Mouse (Mus musculus): ENCODE measurements around the gene Fbn1. TPM values are rescaled to one million over a fixed set of nuclear protein-coding genes. Genes with fewer than 3 reads are reported as not detected.

The Fbn1 gene
- polyA plus RNA-seq, 1 experiment from 2014 or later = 2.1 TPM

- no peak overlapping the region for H3K27ac ChIP-seq (ENCODE audit: low read depth, low read length)
- no peak overlapping the region for H3K4me2 ChIP-seq (ENCODE audit: low read length)
- no peaks in the 10 kb centered on the region for H3K4me1 ChIP-seq (ENCODE audit: control insufficient read depth, insufficient read depth, low read depth, low read length)
- no peaks in the 10 kb centered on the region for H3K36me3 ChIP-seq (ENCODE audit: control insufficient read depth, insufficient read depth, low read length)
- no peak overlapping the region for H3K9ac ChIP-seq (ENCODE audit: low read depth, low read length)
- no peaks in the 10 kb centered on the region for H3K9me3 ChIP-seq (ENCODE audit: control insufficient read depth, low read length)
- 80% methylated on average over 5 of the region's 5 CpGs for WGBS
- ATAC-seq = no peak
- no peaks in the 10 kb centered on the region for H3K27me3 ChIP-seq (replicated peaks; ENCODE audit: control insufficient read depth, insufficient read depth, low read length)
- no peak overlapping the region for H3K4me3 ChIP-seq (ENCODE audit: low read length)
Observed at GRCm38 (mm10) chr2:125526566-125526965, 18.8 kb upstream of the Fbn1 start.

GRCm38 (mm10) chr2:125525484-125525883 is 17.7 kb upstream of the Fbn1 start:
- H3K4me1 ChIP-seq (ENCODE audit: control insufficient read depth, insufficient read depth, low read depth, low read length) = no peaks in the 10 kb centered on the region
- 94% methylated on average over 2 of the region's 2 CpGs for WGBS

DNA sequence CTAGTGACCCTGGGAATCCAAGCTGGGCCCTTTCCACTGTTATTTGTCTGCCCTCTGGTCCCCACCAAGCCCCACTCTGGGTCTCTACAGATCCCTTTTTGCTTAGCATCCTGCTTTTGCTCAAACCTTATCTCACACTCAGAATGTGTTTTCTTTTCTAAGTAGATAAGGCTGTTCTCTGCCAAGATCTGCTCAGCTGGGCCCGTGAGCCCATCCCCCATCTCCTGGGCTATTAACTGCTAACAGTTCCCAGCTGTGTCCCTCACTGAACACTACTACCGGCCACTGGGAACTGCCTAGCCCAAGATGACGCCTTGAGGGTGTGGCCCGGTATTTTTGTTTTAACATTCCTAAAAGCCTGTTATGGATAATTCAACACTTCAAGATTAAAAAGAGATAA is 8.8 kb upstream of the Fbn1 start:
- no peaks in the 10 kb centered on the region for H3K9me3 ChIP-seq (ENCODE audit: control insufficient read depth, low read length)
- H3K27ac ChIP-seq (ENCODE audit: low read depth, low read length) = no peak overlapping the region
- 34% methylated on average over 4 of the region's 4 CpGs for WGBS
- no peak overlapping the region for H3K9ac ChIP-seq (ENCODE audit: low read depth, low read length)
- H3K4me2 ChIP-seq (ENCODE audit: low read length) = no peak overlapping the region
- no peaks in the 10 kb centered on the region for H3K4me1 ChIP-seq (ENCODE audit: control insufficient read depth, insufficient read depth, low read depth, low read length)
- no peak for ATAC-seq
- no peak overlapping the region for H3K4me3 ChIP-seq (ENCODE audit: low read length)
- no peaks in the 10 kb centered on the region for H3K27me3 ChIP-seq (replicated peaks; ENCODE audit: control insufficient read depth, insufficient read depth, low read length)
- no peaks in the 10 kb centered on the region for H3K36me3 ChIP-seq (ENCODE audit: control insufficient read depth, insufficient read depth, low read length)

More at GRCm38 (mm10) chr2:125525484-125525883, 17.7 kb upstream of the Fbn1 start:
- H3K9me3 ChIP-seq (ENCODE audit: control insufficient read depth, low read length) = no peaks in the 10 kb centered on the region
- no peak for ATAC-seq
- no peaks in the 10 kb centered on the region for H3K36me3 ChIP-seq (ENCODE audit: control insufficient read depth, insufficient read depth, low read length)
- H3K9ac ChIP-seq (ENCODE audit: low read depth, low read length) = no peak overlapping the region
- no peaks in the 10 kb centered on the region for H3K27me3 ChIP-seq (replicated peaks; ENCODE audit: control insufficient read depth, insufficient read depth, low read length)
- H3K27ac ChIP-seq (ENCODE audit: low read depth, low read length) = no peak overlapping the region
- no peak overlapping the region for H3K4me3 ChIP-seq (ENCODE audit: low read length)
- no peak overlapping the region for H3K4me2 ChIP-seq (ENCODE audit: low read length)

GRCm38 (mm10) chr2:125515291-125516057 is 7.7 kb upstream of the Fbn1 start:
- Histone ChIP-seq H3K4me2 (ENCODE audit: low read length) (no peak overlapping the region), H3K9me3 (ENCODE audit: control insufficient read depth, low read length) (no peaks in the 10 kb centered on the region), H3K27me3 (replicated peaks; ENCODE audit: control insufficient read depth, insufficient read depth, low read length) (no peaks in the 10 kb centered on the region), H3K4me3 (ENCODE audit: low read length) (no peak overlapping the region), H3K27ac (ENCODE audit: low read depth, low read length) (no peak overlapping the region), H3K9ac (ENCODE audit: low read depth, low read length) (no peak overlapping the region), H3K36me3 (ENCODE audit: control insufficient read depth, insufficient read depth, low read length) (no peaks in the 10 kb centered on the region), H3K4me1 (ENCODE audit: control insufficient read depth, insufficient read depth, low read depth, low read length) (no peaks in the 10 kb centered on the region)
- WGBS = 65% methylated on average over 12 of the region's 12 CpGs
- no peak for ATAC-seq

- Histone ChIP-seq H3K4me3 (ENCODE audit: low read length) (no peak overlapping the region), H3K9me3 (ENCODE audit: control insufficient read depth, low read length) (no peaks in the 10 kb centered on the region), H3K4me1 (ENCODE audit: control insufficient read depth, insufficient read depth, low read depth, low read length) (no peaks in the 10 kb centered on the region), H3K4me2 (ENCODE audit: low read length) (no peak overlapping the region), H3K27ac (ENCODE audit: low read depth, low read length) (no peak overlapping the region), H3K36me3 (ENCODE audit: control insufficient read depth, insufficient read depth, low read length) (no peaks in the 10 kb centered on the region), H3K27me3 (replicated peaks; ENCODE audit: control insufficient read depth, insufficient read depth, low read length) (no peaks in the 10 kb centered on the region), H3K9ac (ENCODE audit: low read depth, low read length) (no peak overlapping the region)
- ATAC-seq = no peak
- 81% methylated on average over 3 of the region's 3 CpGs for WGBS
Observed at GRCm38 (mm10) chr2:125514391-125514790, 6.6 kb upstream of the Fbn1 start.

DNA sequence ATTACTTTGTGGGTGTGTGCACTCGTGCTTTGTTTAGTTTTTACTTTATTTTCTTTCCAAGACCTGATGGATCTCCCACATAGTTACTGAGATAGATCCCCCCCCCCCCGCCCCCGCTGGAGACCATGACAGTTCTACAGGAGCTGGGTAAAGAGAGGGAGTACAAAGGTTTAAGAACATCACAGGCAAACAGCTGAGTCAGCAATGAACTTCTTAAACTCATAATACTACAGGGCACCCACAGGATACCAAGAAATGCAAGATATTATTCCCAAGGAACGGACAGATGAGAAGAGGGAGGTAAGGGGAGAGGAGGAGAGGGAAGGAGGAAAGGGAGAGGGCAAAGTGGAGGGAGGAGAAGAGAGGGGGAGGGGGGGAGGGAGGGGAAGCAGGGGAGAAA is 4.8 kb upstream of the Fbn1 start:
- 81% methylated on average over 4 of the region's 4 CpGs for WGBS
- Histone ChIP-seq H3K9me3 (ENCODE audit: control insufficient read depth, low read length) (no peaks in the 10 kb centered on the region), H3K27me3 (replicated peaks; ENCODE audit: control insufficient read depth, insufficient read depth, low read length) (no peaks in the 10 kb centered on the region), H3K9ac (ENCODE audit: low read depth, low read length) (no peak overlapping the region), H3K36me3 (ENCODE audit: control insufficient read depth, insufficient read depth, low read length) (no peaks in the 10 kb centered on the region), H3K27ac (ENCODE audit: low read depth, low read length) (no peak overlapping the region), H3K4me3 (ENCODE audit: low read length) (no peak overlapping the region), H3K4me1 (ENCODE audit: control insufficient read depth, insufficient read depth, low read depth, low read length) (no peaks in the 10 kb centered on the region), H3K4me2 (ENCODE audit: low read length) (no peak overlapping the region)
- no peak for ATAC-seq

GRCm38 (mm10) chr2:125511898-125512297 is 4.1 kb upstream of the Fbn1 start:
- 75% methylated on average over 4 of the region's 4 CpGs for WGBS
- Histone ChIP-seq H3K9me3 (ENCODE audit: control insufficient read depth, low read length) (no peaks in the 10 kb centered on the region), H3K9ac (ENCODE audit: low read depth, low read length) (no peak overlapping the region), H3K36me3 (ENCODE audit: control insufficient read depth, insufficient read depth, low read length) (no peaks in the 10 kb centered on the region), H3K27ac (ENCODE audit: low read depth, low read length) (no peak overlapping the region), H3K4me3 (ENCODE audit: low read length) (no peak overlapping the region), H3K27me3 (replicated peaks; ENCODE audit: control insufficient read depth, insufficient read depth, low read length) (no peaks in the 10 kb centered on the region), H3K4me2 (ENCODE audit: low read length) (no peak overlapping the region), H3K4me1 (ENCODE audit: control insufficient read depth, insufficient read depth, low read depth, low read length) (no peaks in the 10 kb centered on the region; the same call in 1 of the 2 replicates)
- ATAC-seq = no peak

DNA sequence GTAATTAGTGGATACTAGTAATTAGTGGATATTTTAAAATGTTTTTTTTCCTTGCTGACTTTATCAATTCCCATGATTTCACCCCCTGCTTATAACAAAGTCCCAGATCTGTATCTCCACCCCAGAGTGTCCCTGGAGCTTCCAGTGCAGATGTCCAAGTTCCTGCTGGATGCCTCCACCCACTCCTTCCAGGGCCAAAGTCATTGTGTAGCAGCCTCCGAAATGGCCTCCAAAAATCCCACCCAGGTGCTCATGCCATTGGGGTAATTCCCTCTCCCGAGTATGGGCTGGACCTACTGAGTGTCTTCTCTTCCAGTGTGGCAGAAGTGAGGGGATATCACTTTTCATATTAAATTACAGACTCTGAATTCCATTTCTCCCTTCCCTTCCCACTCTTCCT is 3.0 kb upstream of the Fbn1 start:
- no peak overlapping the region for H3K9ac ChIP-seq (ENCODE audit: low read depth, low read length)
- no peak overlapping the region for H3K4me2 ChIP-seq (ENCODE audit: low read length)
- no peaks in the 10 kb centered on the region for H3K27me3 ChIP-seq (replicated peaks; ENCODE audit: control insufficient read depth, insufficient read depth, low read length)
- H3K9me3 ChIP-seq (ENCODE audit: control insufficient read depth, low read length) = no peaks in the 10 kb centered on the region
- WGBS = 72% methylated on average over 2 of the region's 2 CpGs
- no peaks in the 10 kb centered on the region for H3K36me3 ChIP-seq (ENCODE audit: control insufficient read depth, insufficient read depth, low read length)
- H3K27ac ChIP-seq (ENCODE audit: low read depth, low read length) = no peak overlapping the region
- ATAC-seq = no peak
- H3K4me3 ChIP-seq (ENCODE audit: low read length) = no peak overlapping the region
- no peaks in the 10 kb centered on the region; the same call in 1 of the 2 replicates for H3K4me1 ChIP-seq (ENCODE audit: control insufficient read depth, insufficient read depth, low read depth, low read length)

DNA sequence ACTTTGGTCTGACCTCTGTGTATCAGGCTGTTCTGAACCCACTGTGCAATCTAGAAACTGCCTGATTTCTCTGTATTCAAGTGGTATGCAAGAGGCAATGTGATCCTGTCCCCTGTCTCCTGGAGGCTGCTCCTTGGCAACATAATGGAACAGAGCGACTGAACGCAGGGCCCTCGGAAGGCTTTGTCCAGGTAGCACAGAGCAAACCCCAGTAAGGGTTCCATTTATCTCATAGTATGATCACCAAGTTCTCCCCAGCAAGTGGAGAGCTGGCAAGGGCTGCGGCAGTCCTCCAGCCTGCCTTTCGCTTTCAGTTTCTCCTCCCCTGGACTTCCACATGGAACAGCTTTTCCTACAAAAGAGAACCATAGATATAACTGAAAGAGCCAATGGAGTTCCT is 588 bp upstream of the Fbn1 start:
- 89% methylated on average over 5 of the region's 5 CpGs for WGBS

More for the DNA sequence above, 588 bp upstream of the Fbn1 start:
- Histone ChIP-seq H3K4me1 (ENCODE audit: control insufficient read depth, insufficient read depth, low read depth, low read length) (peaks cover 7% of the 10 kb centered on the region), H3K27ac (ENCODE audit: low read depth, low read length) (no peak overlapping the region), H3K9ac (ENCODE audit: low read depth, low read length) (no peak overlapping the region), H3K4me3 (ENCODE audit: low read length) (no peak overlapping the region), H3K27me3 (replicated peaks; ENCODE audit: control insufficient read depth, insufficient read depth, low read length) (no peaks in the 10 kb centered on the region), H3K9me3 (ENCODE audit: control insufficient read depth, low read length) (no peaks in the 10 kb centered on the region), H3K36me3 (ENCODE audit: control insufficient read depth, insufficient read depth, low read length) (no peaks in the 10 kb centered on the region), H3K4me2 (ENCODE audit: low read length) (no peak overlapping the region)
- ATAC-seq = no peak
